Mouse (Mus musculus) thymus, adult 2 months (tissue): Measurements from ENCODE around the gene Lrrk1. TPM values are rescaled to one million over a fixed set of nuclear protein-coding genes. Genes with fewer than 3 reads are reported as not detected.

Source experiments
- DNase-seq: peaks from one replicate; pipeline ENCODE4 v3.0.0; 2021
- H3K27ac ChIP-seq: fragments of 200-500 bp; 2 replicates; pipeline ENCODE4 v1.5.1; 2012; ENCODE audit warnings: low read length, control low read depth; ENCODE audit not compliant: control insufficient read depth, insufficient read depth
- H3K27me3 ChIP-seq: fragments of 200-500 bp; 2 replicates; pipeline ENCODE4 v1.6.1; 2012; ENCODE audit warnings: mild to moderate bottlenecking, low read length, moderate library complexity, mixed read lengths; ENCODE audit not compliant: control insufficient read depth, insufficient read depth
- H3K36me3 ChIP-seq: fragments of 200-500 bp; 2 replicates; pipeline ENCODE4 v1.6.1; 2012; ENCODE audit warnings: mild to moderate bottlenecking, low read length, moderate library complexity; ENCODE audit not compliant: control insufficient read depth, insufficient read depth
- H3K4me1 ChIP-seq: fragments of 200-500 bp; replicated peaks from 2 replicates; pipeline ENCODE4 v1.6.1; 2012; ENCODE audit warnings: low read length; ENCODE audit not compliant: control insufficient read depth, insufficient read depth
- H3K4me3 ChIP-seq: fragments of 200-500 bp; 2 replicates; pipeline ENCODE4 v1.5.1; 2012; ENCODE audit warnings: mild to moderate bottlenecking, low read length, control low read depth, moderate library complexity; ENCODE audit not compliant: control insufficient read depth, insufficient read depth
- CTCF ChIP-seq: fragments of 200-500 bp; IDR thresholded peaks from 2 replicates; pipeline ENCODE4 v1.5.1; 2012; ENCODE audit warnings: mild to moderate bottlenecking, control low read depth, low read length, moderate library complexity, borderline replicate concordance; ENCODE audit not compliant: control insufficient read depth, poor library complexity, insufficient read depth; ENCODE audit errors: extremely low read depth
- POLR2A ChIP-seq: fragments of 200-500 bp; IDR thresholded peaks from 2 replicates; pipeline ENCODE4 v1.6.1; 2012; ENCODE audit warnings: mild to moderate bottlenecking, low read length, control low read depth, moderate library complexity; ENCODE audit not compliant: control insufficient read depth, poor library complexity, insufficient read depth; ENCODE audit errors: extremely low read depth
- WGBS: fragments of 180-500 bp; shearing (Covaris S2); methylation state at CpG from one replicate; pipeline ENCODE4 v1.1.7; 2018; 5-methylcytosine and 5-hydroxymethylcytosine counted together
- polyA plus RNA-seq: library from polyadenylated mRNA; depleted of rRNA; stranded (reverse); fragments of >200 nt; gene quantifications from 2 replicates; pipeline ENCODE4 v1.2.3, GENCODE M21; 2012

Lrrk1 gene
- polyA plus RNA-seq, 1 experiment, result 29.9 TPM

GRCm38 (mm10) chr7:66358461-66358860 lies 29.7 kb downstream of the Lrrk1 start:
- Histone ChIP-seq H3K27me3 (no peaks in the 10 kb centered on the region), H3K4me3 (no peak overlapping the region), H3K36me3 (no peaks in the 10 kb centered on the region), H3K4me1 (no peaks in the 10 kb centered on the region), H3K27ac (no peak overlapping the region)
- no peak for DNase-seq
- TF ChIP-seq POLR2A (no peak), CTCF (no peak)
- WGBS, result 96% methylated on average over 3 of the region's 3 CpGs

GRCm38 (mm10) chr7:66355791-66356522 lies 32.2 kb downstream of the Lrrk1 start:
- TF ChIP-seq CTCF (no peak), POLR2A (no peak)
- WGBS, result 82% methylated on average over 8 of the region's 8 CpGs
- peak overlapping the region; percentile 25; the same call in 1 of the 2 replicates for H3K27ac ChIP-seq

GRCm38 (mm10) chr7:66354911-66355310 lies 33.2 kb downstream of the Lrrk1 start:
- H3K36me3 ChIP-seq, result no peaks in the 10 kb centered on the region
- no peak overlapping the region for H3K4me3 ChIP-seq
- no peak for DNase-seq
- no peak overlapping the region for H3K27ac ChIP-seq
- WGBS, result 75% methylated on average over 3 of the region's 3 CpGs
- no peaks in the 10 kb centered on the region for H3K4me1 ChIP-seq
- no peaks in the 10 kb centered on the region for H3K27me3 ChIP-seq
- TF ChIP-seq CTCF, result no peak
- TF ChIP-seq POLR2A, result no peak

More at GRCm38 (mm10) chr7:66355791-66356522, 32.2 kb downstream of the Lrrk1 start:
- Histone ChIP-seq H3K4me3 (no peak overlapping the region), H3K36me3 (no peaks in the 10 kb centered on the region), H3K4me1 (no peaks in the 10 kb centered on the region), H3K27me3 (no peaks in the 10 kb centered on the region)
- DNase-seq, result no peak

GRCm38 (mm10) chr7:66351074-66351473 lies 37.1 kb downstream of the Lrrk1 start:
- TF ChIP-seq CTCF (no peak), POLR2A (no peak)

GRCm38 (mm10) chr7:66349670-66350069 lies 38.5 kb downstream of the Lrrk1 start:
- DNase-seq, result no peak
- Histone ChIP-seq H3K27ac (no peak overlapping the region), H3K4me1 (no peaks in the 10 kb centered on the region), H3K27me3 (no peaks in the 10 kb centered on the region), H3K4me3 (no peak overlapping the region), H3K36me3 (no peaks in the 10 kb centered on the region)
- 93% methylated on average over 11 of the region's 11 CpGs for WGBS
- TF ChIP-seq CTCF, result no peak
- TF ChIP-seq POLR2A, result no peak

More at GRCm38 (mm10) chr7:66351074-66351473, 37.1 kb downstream of the Lrrk1 start:
- WGBS, result 52% methylated on average over 4 of the region's 4 CpGs
- Histone ChIP-seq H3K4me3 (no peak overlapping the region), H3K27me3 (no peaks in the 10 kb centered on the region), H3K36me3 (no peaks in the 10 kb centered on the region), H3K27ac (no peak overlapping the region), H3K4me1 (no peaks in the 10 kb centered on the region)
- no peak for DNase-seq

- H3K36me3 ChIP-seq, result no peaks in the 10 kb centered on the region
- WGBS, result 92% methylated on average over 10 of the region's 10 CpGs
- TF ChIP-seq CTCF, result no peak
- no peak for TF ChIP-seq POLR2A
- no peaks in the 10 kb centered on the region for H3K27me3 ChIP-seq
- H3K27ac ChIP-seq, result no peak overlapping the region
- DNase-seq, result no peak
- no peak overlapping the region for H3K4me3 ChIP-seq
- no peaks in the 10 kb centered on the region for H3K4me1 ChIP-seq
Measured at GRCm38 (mm10) chr7:66348588-66348987, 39.6 kb downstream of the Lrrk1 start.

GRCm38 (mm10) chr7:66346959-66347663 lies 41.0 kb downstream of the Lrrk1 start:
- no peak overlapping the region for H3K27ac ChIP-seq
- no peaks in the 10 kb centered on the region for H3K4me1 ChIP-seq
- 94% methylated on average over 9 of the region's 9 CpGs for WGBS
- H3K36me3 ChIP-seq, result no peaks in the 10 kb centered on the region
- no peak for DNase-seq
- no peak for TF ChIP-seq POLR2A
- TF ChIP-seq CTCF, result no peak
- no peaks in the 10 kb centered on the region for H3K27me3 ChIP-seq
- H3K4me3 ChIP-seq, result no peak overlapping the region
